Mouse (Mus musculus): ENCODE data around the gene Man1c1.

- no peak for TF ChIP-seq CTCF (IDR thresholded peaks at IDR 0.05; ENCODE audit: control insufficient read depth, insufficient read depth, insufficient read length)
- no peak for TF ChIP-seq MYOG (IDR thresholded peaks at IDR 0.05; ENCODE audit: control insufficient read depth, extremely low read depth, insufficient read length)
- TF ChIP-seq MAX (IDR thresholded peaks at IDR 0.05), result no peak
- TF ChIP-seq MYOD1 (IDR thresholded peaks at IDR 0.05; ENCODE audit: control insufficient read depth, insufficient read length, low read depth), result no peak
- no peak for TF ChIP-seq USF1 (IDR thresholded peaks at IDR 0.05; ENCODE audit: low read depth)
Observed at GRCm38 (mm10) chr4:134553631-134554030, 150.5 kb downstream of the Man1c1 start.
